Mouse (Mus musculus) ovary, postnatal 14 days (tissue): ENCODE measurements around the gene Fads3.

Experiments used
- DNase-seq: peaks from one replicate; pipeline ENCODE4 v3.0.0; 2022; ENCODE audit warnings: low spot score

Fads3 gene

DNA sequence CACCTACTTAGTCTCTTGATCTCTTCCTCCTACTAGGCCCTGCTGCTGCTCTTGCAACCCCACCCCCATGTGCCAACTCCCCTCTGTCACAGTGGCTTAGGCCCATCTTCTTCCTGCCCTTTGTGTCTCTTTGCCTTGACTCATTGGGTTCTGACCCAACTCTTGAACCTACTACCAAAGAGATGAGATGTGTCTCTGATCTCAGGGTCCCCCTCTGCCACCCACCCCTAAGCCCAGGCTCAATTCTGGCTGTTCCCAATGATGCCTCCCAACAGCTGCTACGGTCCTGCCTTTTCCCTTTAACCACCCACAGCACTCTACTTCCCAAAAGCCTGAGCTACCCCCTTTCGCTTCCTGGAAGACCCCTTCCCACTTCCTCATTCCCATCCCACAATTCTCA, 19.4 kb upstream of the Fads3 start:
- DNase-seq: no peak

DNA sequence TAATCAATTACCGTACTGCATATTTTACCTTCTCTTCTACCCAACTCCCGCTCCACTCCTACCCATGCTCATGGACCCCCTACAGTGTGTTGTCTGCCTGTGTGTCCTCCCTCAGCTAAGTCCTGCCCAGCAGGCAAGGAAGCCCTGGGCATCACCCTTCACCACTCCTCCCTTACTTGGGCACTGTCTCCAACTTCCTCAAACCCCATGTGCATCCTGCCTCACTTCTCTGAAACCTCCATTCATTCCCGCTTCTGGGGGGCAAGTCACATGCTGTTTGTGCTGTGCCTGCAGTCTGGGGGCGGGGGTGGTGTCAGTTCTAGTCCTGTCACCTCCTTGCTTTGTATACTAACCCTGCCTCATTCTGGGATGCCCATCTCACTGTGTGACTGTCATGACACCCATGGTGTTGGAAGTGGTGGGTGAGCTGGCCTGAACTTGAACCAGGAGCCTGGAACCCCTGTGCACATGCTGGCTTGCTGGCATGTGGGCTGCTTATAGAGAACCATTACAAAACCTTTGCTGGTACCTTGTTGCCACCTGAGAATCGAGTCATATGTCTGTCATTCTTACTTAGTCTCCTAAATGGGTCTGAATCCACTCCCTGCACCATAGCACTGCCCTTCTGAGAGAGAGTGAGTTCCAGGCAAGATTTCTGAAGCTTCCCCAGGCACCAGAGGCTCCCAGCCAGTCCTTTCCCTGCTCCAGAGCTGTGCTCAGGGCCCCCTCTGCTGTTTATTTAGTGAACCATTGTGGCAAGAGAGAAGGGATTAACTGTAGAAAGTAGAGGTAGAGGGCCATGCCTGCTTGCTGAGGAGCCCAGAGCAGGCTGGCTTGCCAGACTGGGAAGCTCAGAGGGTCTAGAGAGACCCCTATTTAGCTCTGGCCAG, 18.7 kb upstream of the Fads3 start:
- no peak for DNase-seq

DNA sequence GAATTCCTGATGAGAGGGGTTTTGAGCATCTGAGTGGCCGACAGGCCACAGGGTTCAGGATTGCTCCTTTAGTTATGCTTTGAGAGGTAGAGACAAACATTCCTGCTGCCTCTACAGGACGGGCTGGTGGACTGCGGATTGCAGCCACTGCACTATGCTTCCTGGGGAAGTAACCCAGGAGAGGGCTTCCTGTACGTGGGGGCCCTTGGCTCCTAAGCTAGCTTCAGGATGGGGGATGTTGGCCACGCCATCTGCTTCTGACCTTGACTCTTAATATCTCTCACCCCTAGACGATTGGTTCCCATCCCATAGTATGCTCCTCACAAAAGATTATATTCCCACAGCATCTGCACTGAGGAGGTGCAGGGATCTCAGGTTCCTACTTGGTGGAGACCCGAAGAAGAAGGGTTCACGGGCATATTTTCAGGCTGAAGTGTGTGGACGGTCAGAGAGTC, 18.0 kb upstream of the Fads3 start:
- DNase-seq: no peak

DNA sequence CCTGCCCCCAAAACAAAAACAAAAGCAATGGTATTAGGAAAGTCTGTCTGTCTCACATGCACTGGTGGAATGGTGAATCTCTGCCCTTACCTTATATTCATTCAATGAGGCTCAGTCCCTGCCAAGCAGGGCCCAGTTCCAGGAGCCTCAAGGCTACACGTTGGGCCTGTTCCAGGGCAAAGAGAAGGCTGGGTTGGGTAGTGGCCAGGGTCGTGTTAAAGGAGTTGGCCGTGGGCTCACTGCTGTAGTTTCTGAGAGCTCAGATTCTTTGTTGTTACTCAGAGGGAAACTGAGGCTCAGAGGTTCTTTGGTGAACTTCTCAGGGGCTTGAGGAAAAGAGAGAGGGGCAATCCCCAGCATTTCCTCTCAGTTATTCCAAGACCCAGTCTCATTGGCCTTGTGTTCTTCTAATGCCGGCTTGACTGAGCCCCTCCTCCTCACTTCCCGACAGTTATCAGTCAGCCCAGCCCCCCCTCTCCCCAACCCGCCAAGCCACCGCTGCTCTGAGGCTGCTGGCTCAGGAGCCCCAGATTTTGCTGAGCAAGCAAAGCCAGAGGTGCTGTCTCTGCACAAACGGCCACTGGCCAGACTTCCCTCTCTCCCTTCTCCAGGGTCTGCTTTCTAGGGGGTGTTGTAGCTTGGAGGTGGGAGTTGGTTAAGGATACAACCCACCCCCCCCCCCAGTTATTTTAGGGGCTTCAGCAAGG, 16.0 kb upstream of the Fads3 start:
- DNase-seq: peak; percentile 67

DNA sequence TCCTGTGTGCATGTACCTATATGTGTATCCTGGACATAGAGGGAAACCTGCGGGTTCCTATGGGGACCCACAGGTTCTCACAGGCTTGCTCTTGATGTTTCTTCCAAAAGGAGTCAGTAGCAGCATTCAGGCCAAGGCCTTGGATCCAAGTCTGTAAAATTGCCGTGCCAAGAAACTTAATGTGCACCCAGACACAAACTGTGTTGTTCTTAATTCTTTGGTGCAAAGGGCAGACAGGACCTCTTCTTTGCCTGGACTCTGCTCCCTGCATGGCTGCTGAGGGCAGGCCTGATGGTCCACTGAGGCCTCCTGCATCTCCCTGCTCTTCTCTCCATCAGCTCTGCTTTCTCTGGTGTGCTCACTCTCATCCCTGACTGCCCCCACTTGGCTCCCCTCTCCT, 11.6 kb upstream of the Fads3 start:
- DNase-seq: no peak

DNA sequence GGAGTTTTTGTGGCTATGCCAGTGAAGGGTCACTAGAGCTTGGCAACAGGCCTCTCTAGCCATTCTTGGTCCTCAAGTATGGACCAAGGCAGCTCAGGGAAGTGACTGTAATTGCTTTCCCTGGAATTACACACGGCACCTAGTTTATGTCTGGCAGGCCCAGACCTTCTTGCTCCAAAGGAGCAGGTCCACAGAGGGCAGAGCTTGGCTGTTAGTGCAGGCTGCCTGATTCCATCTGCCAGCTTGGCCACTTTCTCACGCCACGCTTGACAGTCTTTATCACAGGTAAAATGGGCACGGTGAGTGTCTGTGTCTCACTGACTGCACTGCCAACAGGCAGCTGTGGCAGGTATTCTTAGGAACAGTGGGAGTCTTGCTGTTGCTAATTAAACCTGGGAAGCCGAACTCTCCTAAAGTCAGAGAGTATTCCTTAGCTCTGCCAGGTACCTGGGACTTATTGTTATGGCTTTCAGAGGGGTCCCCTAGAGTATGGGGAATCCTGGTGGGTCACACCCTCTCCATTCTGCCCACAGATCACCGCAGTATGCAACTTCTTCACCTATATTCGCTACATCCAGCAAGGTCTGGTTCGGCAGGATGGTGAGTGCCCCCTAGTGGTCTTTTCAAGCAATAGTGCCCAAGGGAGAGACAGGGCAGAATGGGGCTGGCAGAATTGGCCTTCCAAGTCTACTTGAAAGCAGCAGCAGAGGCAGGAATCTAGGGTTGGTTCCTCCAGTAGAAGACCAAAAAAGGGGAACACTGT, 8.0 kb upstream of the Fads3 start:
- no peak for DNase-seq

DNA sequence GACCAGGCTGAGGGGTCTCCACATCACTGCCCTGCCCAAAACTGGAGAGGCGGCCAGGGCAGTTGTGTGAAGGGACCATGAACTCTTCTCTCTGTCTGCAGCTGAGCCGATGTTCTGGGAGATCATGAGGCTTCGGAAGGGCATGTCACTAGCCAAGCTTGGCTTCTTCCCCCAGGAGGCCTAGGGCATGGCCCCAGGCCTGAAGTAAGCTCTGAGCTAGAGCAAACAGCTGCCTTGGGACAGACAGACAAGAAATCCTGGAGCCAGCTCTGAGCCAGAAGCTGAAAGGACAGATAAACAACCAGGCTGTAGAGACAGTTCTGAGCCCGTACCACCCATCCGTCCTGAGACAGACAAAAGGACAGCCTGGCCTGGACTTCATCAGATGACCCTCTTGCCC, 7.0 kb upstream of the Fads3 start:
- DNase-seq: no peak

DNA sequence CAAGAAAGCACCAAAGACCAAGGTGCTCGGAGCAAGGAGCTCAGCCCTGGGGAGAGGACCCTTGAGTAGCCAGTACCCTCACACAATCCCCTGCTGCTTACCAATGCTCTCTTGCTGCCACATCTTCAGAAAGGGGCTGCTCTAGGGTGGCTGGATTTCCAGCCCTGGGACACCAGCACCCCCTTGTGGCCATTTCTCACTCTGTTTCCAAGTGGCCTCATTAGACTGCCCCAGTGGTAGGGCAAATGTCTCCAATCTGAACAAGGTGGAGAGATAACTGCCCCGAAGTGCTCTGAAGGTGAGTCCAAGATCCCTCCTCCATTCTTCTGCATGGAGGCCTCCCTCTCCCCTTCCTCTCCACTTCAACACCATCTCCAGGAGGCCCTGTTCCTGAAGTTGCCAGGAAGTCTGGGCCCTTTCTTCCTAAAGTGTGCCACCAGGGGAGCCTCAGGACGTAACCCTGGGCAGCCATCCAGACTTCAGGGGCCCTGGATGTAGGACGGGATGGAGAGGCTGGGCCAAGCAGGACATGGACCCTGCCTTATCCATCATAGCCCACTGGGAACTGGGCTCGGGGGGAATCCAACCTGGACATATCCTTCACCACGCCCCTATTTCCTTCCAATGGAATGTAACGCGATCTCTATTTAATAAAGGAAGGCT, 6.5 kb upstream of the Fads3 start:
- peak; percentile 85 for DNase-seq

DNA sequence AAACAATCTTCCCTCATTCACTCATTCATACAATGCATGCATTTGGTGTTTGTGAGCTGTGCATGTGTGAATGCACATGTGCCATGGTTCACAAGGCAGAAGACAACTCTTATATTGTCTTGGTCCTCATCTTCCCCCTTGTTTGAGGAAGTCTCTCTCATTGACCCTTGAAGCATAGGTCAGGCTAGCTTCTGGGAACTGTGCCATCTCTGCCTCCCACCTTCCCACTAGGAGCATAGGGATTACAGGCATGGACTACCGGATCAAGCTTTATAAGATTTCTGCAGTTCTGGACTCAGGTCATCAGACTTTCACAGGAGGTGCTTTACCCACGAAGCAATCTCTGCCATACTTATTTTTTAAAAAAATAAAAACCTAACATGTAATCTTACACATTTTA, 3.8 kb upstream of the Fads3 start:
- no peak for DNase-seq

DNA sequence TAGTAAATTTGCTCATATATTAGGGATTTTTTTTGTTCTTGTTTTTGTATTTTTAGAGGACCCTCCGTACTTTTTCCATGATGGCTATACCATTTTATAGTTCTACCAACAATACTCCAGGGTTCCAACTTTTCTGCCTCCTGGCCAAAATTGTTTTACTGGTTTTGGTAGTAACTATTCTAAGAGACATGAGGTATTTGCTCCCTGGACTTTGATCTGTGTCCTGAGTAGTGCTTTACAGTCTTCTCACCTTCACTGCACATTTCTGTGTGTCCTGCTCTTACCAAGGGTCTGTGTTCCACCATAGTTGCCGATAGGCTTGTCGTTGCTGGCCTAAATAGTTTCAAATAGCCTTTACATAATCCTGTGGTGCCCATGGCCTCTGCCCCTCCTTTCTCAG, 3.0 kb upstream of the Fads3 start:
- no peak for DNase-seq

DNA sequence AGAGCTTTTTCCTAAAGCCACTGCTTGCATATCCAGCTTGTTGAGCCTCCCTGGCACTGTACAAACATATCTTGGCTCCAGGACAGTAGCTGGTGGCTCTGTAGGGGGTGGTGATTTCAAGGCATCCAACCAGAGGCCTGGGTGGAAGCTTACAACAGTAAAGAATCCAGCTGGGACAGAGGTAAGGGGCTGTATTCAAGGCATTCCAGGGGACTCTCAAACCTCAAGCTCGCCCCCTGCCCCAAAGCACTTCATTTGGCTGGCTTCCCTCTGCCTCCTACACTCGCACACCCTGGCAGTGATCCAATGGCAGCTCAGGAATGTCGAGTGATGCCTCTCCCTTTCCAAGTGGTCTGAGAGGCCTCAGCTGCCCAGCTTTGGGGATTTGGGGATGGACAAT, 2.5 kb upstream of the Fads3 start:
- peak; percentile 53 for DNase-seq

DNA sequence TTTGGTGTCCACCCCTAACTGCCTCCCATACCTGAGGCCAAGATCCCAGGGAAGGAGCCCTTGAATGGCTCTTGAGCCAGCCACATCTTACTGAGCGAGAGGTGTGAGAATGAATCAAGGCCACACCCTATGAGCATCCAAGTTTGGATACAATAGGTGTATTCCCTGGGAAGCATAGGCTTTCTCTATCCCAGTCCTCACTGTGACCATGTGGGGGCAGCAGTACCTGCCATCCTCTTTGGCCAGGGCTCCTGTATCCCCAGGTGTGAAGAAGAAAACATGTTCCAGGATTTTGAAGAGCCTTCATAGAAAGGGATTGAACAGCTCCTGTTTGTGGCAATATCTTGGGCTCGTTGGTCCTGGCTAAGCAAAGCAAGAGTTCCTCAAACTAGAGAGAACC, 1.8 kb upstream of the Fads3 start:
- DNase-seq: no peak

DNA sequence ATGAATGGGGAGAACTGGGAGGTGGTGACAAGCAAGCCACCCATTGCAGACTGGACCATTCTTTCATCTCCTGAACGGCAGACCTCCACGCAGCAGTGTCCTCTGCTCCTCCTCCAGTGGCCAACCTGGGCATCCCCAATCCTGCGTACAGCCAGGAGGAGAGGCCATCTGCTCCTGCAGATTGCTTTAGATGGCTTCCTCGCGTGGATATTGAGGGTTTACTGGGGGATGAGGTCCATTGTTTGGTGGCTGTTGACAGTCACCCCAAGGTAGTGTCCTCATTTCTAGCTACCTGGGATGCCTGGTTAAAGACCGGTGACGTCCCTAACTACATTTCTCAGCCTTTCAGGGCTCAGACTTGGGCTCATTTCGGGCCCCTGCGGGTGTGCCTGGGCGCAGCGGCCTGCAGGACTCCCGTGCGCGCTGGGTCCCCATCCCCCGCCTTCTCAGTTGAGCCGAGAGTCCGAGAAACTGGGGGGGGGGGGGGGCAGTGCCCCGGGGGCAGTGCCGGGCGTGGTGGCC, 442 bp upstream of the Fads3 start:
- no peak for DNase-seq

DNA sequence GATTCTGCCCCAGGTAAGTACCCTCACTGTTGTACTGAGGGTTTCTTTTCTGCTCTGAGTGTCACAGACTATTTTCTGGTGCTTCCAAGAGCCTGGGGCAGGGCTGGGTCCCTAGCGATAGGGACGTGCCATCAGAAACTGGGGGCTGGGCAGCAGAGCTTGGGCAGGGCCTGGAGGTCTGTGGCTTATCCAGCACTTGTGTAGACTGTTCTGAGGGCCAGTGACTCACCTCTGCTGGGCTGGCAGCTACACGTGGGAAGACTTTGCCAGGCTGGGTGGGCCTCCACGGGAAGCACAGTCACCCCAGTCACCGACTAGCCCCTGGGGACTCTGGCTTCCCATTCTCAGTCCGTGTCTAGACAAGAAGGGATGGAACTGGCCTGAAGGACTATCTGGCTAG, 863 bp downstream of the Fads3 start:
- DNase-seq: no peak

DNA sequence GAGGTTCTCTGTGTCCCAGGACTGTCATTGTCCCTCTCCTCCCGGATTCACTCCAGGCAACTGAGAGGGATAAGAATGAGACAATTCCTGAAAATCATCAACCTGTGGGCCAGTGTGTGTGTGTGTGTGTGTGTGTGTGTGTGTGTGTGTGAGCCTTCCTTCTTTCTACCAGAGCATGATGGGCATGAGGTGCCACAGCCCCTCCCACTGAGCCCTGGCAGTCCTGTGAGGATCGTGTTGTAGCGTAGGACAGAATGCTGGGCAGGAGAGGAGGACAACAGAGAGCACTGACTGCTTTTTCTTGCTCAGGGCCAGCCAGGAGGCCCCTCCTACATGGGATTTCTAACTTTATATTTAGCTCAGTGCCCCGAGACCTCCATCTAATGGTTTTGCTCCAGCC, 1.4 kb downstream of the Fads3 start:
- no peak for DNase-seq

DNA sequence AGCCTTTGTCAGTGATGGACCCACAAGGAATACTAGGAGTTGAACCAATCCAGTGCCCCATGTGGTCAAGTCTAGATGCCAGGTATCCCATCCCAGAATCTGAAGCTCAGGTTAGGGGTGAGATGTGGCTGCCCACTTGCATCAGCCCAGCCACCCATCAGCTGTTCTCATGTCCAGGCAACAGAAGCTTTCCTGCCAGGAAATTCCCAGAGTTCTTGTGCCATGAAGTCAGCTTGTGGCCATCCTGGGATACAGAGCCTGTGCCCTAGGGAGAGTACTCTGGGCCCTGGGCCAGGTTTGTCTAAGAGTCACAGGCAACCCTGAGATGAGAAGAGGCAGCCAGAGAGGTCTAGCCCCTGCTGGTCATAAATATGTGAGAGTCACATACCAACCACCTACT, 2.3 kb downstream of the Fads3 start:
- DNase-seq: no peak

DNA sequence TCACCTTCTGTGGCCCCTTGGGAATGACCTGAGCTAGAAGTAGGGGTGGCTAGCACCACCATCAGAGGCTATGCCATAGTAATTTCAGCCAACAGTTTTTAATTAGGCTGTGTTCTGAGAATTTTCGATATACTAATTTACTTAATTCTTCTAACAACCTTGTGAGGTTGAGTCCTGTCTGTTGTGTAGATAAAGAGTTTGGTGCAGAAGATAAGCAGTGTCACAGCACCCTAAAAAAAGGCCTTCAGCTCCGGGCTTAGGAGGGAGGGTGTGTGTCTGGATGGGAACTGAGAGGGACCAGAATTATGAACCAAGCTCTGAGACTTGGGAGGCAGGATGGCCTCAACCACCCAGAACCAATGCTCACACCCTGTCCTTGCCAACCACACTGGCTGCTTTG, 4.3 kb downstream of the Fads3 start:
- DNase-seq: no peak

DNA sequence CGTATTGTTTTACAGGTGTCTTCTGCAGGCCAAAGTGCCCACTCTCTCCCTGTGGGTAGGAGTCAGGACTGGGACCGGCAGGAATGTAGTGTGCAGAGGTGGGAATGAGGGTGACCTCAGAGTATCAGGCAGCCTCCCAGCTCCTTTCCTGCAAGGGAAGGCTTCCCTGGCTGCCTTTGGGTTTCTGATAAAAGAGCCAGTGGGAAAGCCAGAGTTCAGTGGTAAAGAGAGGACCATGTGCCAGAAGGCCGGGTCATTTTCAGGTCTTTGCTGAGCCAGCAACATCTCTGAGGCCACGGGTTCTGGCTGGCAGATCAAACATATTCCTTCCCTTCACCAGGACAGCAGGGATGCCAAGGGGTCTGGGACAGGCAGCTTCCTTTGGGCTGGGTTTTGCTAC, 5.0 kb downstream of the Fads3 start:
- DNase-seq: no peak

DNA sequence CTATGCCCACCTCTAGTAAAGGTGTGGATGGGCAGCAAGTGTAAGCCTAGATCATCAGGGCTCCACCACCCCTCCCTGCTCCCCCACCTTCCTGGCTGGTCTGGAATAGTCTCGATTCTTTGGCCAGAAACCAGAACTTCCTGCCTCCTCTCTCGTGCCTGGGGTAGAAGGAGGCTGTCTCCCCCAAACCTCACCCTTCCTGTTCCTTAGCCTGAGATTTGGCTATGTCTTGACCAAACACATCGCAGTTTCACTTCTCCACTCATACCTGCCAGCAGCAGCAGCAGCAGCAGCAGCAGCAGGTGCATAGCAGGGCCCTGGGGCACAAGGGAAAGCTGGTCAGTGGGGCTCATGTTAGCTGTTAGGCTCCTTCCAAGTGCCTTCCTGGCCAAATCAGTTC, 5.6 kb downstream of the Fads3 start:
- DNase-seq: no peak

DNA sequence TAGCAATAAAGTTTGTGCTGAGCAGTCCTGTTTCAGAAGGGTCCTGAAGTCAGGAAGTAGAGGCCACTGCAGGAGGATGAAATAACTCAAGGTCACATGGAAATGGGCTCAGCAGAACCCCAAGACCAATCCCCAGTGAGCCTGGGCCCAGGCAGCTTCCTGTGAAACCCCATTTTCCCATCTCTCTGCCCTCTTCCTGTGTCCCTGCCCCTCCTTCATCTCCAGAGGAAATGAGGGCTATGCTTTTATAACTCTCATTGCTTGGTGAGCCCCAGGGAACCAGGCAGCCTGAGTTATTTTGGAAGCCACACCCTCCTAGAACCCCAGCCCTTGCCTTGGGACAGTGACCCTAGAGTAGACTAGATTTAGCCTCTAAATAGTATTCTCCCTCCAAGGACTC, 8.2 kb downstream of the Fads3 start:
- DNase-seq: no peak

DNA sequence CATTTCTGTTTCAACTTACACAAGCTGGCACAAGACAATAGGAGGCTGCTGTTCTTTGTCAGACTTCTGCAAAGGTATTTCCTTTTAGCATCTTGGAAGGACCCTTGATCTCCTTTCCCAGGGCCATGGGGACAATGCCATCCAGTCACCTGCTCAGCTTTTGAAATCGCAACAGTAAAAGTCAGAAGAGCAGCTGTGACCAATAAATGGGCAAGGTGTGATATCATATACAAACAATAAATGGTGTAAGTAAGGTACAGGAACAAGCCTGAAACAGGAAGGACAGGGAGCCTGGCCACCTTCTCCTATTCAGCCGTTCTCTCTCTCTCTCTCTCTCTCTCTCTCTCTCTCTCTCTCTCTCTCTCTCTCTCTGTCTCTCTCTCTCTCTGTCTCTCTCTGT, 9.1 kb downstream of the Fads3 start:
- no peak for DNase-seq

DNA sequence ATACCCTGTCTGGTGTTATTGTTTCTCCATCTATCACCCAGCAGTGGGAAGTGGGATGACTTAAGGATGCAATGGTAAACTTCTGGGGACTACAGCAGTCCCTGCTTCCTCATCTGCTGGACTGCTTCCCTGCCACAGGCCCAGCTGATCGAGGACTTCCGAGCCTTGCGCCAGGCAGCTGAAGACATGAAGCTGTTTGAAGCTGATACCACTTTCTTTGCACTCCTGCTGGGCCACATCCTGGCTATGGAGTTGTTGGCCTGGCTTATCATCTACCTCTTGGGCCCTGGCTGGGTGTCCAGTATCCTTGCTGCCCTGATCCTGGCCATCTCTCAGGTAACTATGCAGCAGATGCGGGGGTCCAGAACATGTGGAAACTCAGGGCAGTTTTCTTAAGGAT, 11.3 kb downstream of the Fads3 start:
- no peak for DNase-seq
